Mouse (Mus musculus): ENCODE results near the gene Lacc1. TPM values are rescaled to one million over a fixed set of nuclear protein-coding genes. Genes with fewer than 3 reads are reported as not detected.

The Lacc1 gene
- 7.1 and 7.2 TPM in 2 replicates for polyA plus RNA-seq (2016; fragmentation: Nextera tagmentation; extraction: Ambion mirVana)

GRCm38 (mm10) chr14:77036226-77037046 is at the start of gene Lacc1, which contains the start of gene Ccdc122:
Gene Lacc1, minus strand, starts transcription at chr14:77036904.
Gene Ccdc122, plus strand, starts transcription at chr14:77036772.
- H3K9me3 ChIP-seq (replicated peaks) = no peaks in the 10 kb centered on the region
- H3K4me1 ChIP-seq = peaks cover 21% of the 10 kb centered on the region
- H3K27me3 ChIP-seq (replicated peaks) = no peaks in the 10 kb centered on the region
- H3K4me2 ChIP-seq = peak within 1 kb of the TSS; percentile 91
- peak within 1 kb of the TSS; percentile 75 for H3K9ac ChIP-seq
- WGBS (ENCODE audit: insufficient replicate concordance) = under 1% methylated on average over 83 of the region's 86 CpGs
- peak; percentile 84 for ATAC-seq
- peaks cover 4% of the 10 kb centered on the region; the same call in 1 of the 2 replicates for H3K36me3 ChIP-seq
- H3K27ac ChIP-seq = peak within 1 kb of the TSS; percentile 45; the same call in 1 of the 2 replicates
- H3K4me3 ChIP-seq = peak within 1 kb of the TSS; percentile 71

GRCm38 (mm10) chr14:77081248-77081647 is 44.5 kb upstream of the Lacc1 start:
- H3K4me1 ChIP-seq = no peaks in the 10 kb centered on the region
- no peak overlapping the region for H3K4me2 ChIP-seq
- H3K36me3 ChIP-seq = no peaks in the 10 kb centered on the region
- no peak overlapping the region for H3K9ac ChIP-seq
- no peaks in the 10 kb centered on the region for H3K9me3 ChIP-seq (replicated peaks)
- H3K4me3 ChIP-seq = no peak overlapping the region
- ATAC-seq = no peak
- WGBS (ENCODE audit: insufficient replicate concordance) = 72% methylated on average over 5 of the region's 5 CpGs
- H3K27me3 ChIP-seq (replicated peaks) = no peaks in the 10 kb centered on the region
- no peak overlapping the region for H3K27ac ChIP-seq

- H3K9me3 ChIP-seq (replicated peaks) = no peaks in the 10 kb centered on the region
These were observed 32.7 kb upstream of the Lacc1 start for GRCm38 (mm10) chr14:77069361-77069760.

GRCm38 (mm10) chr14:77053288-77053687 is 16.6 kb upstream of the Lacc1 start:
- Histone ChIP-seq H3K9me3 (replicated peaks) (0 out of 2 replicates have a peak, but pooled peaks cover 5% of the 10 kb centered on the region), H3K4me1 (no peaks in the 10 kb centered on the region), H3K27me3 (replicated peaks) (no peaks in the 10 kb centered on the region), H3K4me3 (no peak overlapping the region), H3K4me2 (no peak overlapping the region), H3K27ac (no peak overlapping the region), H3K9ac (no peak overlapping the region), H3K36me3 (no peaks in the 10 kb centered on the region)
- no peak for ATAC-seq

More at GRCm38 (mm10) chr14:77069361-77069760, 32.7 kb upstream of the Lacc1 start:
- Histone ChIP-seq H3K36me3 (no peaks in the 10 kb centered on the region), H3K9ac (no peak overlapping the region), H3K4me1 (no peaks in the 10 kb centered on the region), H3K4me3 (no peak overlapping the region), H3K27me3 (replicated peaks) (no peaks in the 10 kb centered on the region), H3K27ac (no peak overlapping the region), H3K4me2 (no peak overlapping the region)
- ATAC-seq = no peak
- 73% methylated on average over 1 of the region's 1 CpGs for WGBS (ENCODE audit: insufficient replicate concordance)

GRCm38 (mm10) chr14:77037832-77038425 is 1.2 kb upstream of the Lacc1 start:
- H3K4me2 ChIP-seq = no peak overlapping the region
- H3K9me3 ChIP-seq (replicated peaks) = no peaks in the 10 kb centered on the region
- peaks cover 20% of the 10 kb centered on the region for H3K4me1 ChIP-seq
- no peak overlapping the region for H3K9ac ChIP-seq
- H3K4me3 ChIP-seq = no peak overlapping the region
- no peak overlapping the region for H3K27ac ChIP-seq
- no peaks in the 10 kb centered on the region for H3K27me3 ChIP-seq (replicated peaks)
- H3K36me3 ChIP-seq = no peaks in the 10 kb centered on the region
- WGBS (ENCODE audit: insufficient replicate concordance) = 66% methylated on average over 8 of the region's 8 CpGs
- no peak for ATAC-seq

GRCm38 (mm10) chr14:77037330-77037729 is 626 bp upstream of the Lacc1 start:
- no peak for ATAC-seq
- Histone ChIP-seq H3K9me3 (replicated peaks) (no peaks in the 10 kb centered on the region), H3K9ac (no peak overlapping the region), H3K4me3 (peak overlapping the region; percentile 71; the same call in 1 of the 2 replicates), H3K4me2 (peak overlapping the region; percentile 91; the same call in 1 of the 2 replicates), H3K27me3 (replicated peaks) (no peaks in the 10 kb centered on the region), H3K36me3 (no peaks in the 10 kb centered on the region), H3K4me1 (peaks cover 21% of the 10 kb centered on the region), H3K27ac (no peak overlapping the region)
- 62% methylated on average over 5 of the region's 5 CpGs for WGBS (ENCODE audit: insufficient replicate concordance)

GRCm38 (mm10) chr14:77034970-77035369 is 1.7 kb downstream of the Lacc1 start:
- Histone ChIP-seq H3K27me3 (replicated peaks) (no peaks in the 10 kb centered on the region), H3K4me3 (no peak overlapping the region), H3K9me3 (replicated peaks) (no peaks in the 10 kb centered on the region), H3K27ac (no peak overlapping the region; the same call in 1 of the 2 replicates), H3K4me1 (peaks cover 21% of the 10 kb centered on the region), H3K9ac (no peak overlapping the region), H3K36me3 (peaks cover 11% of the 10 kb centered on the region; the same call in 1 of the 2 replicates), H3K4me2 (0 out of 2 replicates have a peak overlapping the region, but pooled peaks have one; percentile 2)
- WGBS (ENCODE audit: insufficient replicate concordance) = 75% methylated on average over 8 of the region's 8 CpGs
- no peak for ATAC-seq

DNA sequence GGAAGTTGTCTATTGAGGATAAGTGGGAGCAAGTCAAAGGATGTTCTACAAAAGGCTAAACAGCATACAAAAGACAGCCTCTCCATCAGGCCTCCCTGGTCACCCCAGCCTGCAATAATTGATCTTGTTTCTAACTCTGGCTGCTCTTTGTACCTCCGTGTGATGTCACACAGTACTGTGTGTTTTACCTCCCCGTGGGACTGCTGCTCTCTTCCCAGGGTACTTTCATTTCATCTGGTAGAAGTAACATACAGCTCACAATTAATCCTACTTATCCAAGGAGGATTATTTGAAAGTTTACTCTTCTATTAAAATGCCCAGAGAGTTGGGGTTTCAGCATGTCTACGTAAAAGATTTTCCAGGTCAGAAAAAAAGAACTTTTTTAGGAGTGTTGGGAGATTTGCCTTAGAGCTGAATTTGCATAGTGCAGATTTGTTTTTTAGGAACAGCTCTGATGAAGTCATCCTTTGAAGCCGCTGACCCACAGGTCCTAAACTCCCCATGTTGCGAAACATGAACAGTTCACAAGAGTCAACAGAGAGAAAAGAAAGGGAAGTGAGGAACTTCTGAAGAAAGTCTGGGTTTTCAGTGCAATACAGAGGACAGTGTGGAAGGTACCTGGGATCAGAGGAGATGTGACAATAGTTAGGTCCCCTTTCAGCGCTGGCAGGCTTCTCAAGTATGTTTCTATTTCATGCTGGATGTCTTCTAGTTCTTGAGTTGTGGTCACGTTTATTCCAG is 2.4 kb downstream of the Lacc1 start:
- H3K9me3 ChIP-seq (replicated peaks) = no peaks in the 10 kb centered on the region
- 0 out of 2 replicates have a peak overlapping the region, but pooled peaks have one; percentile 2 for H3K4me2 ChIP-seq
- no peak overlapping the region for H3K9ac ChIP-seq
- no peaks in the 10 kb centered on the region for H3K27me3 ChIP-seq (replicated peaks)
- ATAC-seq = peak; percentile 53; the same call in 1 of the 2 replicates
- no peak overlapping the region; the same call in 1 of the 2 replicates for H3K27ac ChIP-seq
- no peak overlapping the region for H3K4me3 ChIP-seq
- WGBS (ENCODE audit: insufficient replicate concordance) = 60% methylated on average over 7 of the region's 7 CpGs
- H3K36me3 ChIP-seq = peaks cover 11% of the 10 kb centered on the region; the same call in 1 of the 2 replicates
- H3K4me1 ChIP-seq = peaks cover 21% of the 10 kb centered on the region

DNA sequence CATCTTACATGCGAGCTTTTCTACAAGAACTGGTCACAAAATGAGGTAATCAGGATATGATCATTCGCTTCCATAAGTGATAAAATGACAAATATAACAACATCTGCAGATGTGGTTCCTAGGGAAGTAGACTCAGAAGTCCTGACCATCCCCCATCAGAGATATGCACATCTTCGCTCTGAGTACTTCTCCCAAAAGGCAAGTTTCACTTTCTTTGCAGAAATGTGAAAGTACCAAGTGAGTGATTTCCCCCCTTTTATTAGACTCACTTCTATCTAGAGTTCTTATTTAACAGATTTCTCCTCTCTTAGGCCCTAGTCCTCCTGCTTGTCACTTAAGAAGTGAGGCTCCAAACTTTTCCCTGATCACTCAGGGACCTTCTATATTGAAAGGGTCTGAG is 3.3 kb downstream of the Lacc1 start:
- Histone ChIP-seq H3K4me3 (no peak overlapping the region), H3K27ac (no peak overlapping the region), H3K4me2 (no peak overlapping the region), H3K9me3 (replicated peaks) (no peaks in the 10 kb centered on the region), H3K9ac (no peak overlapping the region), H3K36me3 (peaks cover 11% of the 10 kb centered on the region; the same call in 1 of the 2 replicates), H3K27me3 (replicated peaks) (no peaks in the 10 kb centered on the region), H3K4me1 (peaks cover 21% of the 10 kb centered on the region)
- no peak for ATAC-seq
- 76% methylated on average over 3 of the region's 3 CpGs for WGBS (ENCODE audit: insufficient replicate concordance)

GRCm38 (mm10) chr14:77032433-77032832 is 4.3 kb downstream of the Lacc1 start:
- Histone ChIP-seq H3K9ac (no peak overlapping the region), H3K9me3 (replicated peaks) (no peaks in the 10 kb centered on the region), H3K4me1 (peaks cover 17% of the 10 kb centered on the region), H3K27me3 (replicated peaks) (no peaks in the 10 kb centered on the region), H3K4me3 (no peak overlapping the region), H3K4me2 (no peak overlapping the region), H3K36me3 (peaks cover 11% of the 10 kb centered on the region; the same call in 1 of the 2 replicates), H3K27ac (no peak overlapping the region)
- WGBS (ENCODE audit: insufficient replicate concordance) = 60% methylated on average over 5 of the region's 5 CpGs
- no peak for ATAC-seq

- peaks cover 4% of the 10 kb centered on the region; the same call in 1 of the 2 replicates for H3K4me1 ChIP-seq
- H3K27ac ChIP-seq = no peak overlapping the region
- 66% methylated on average over 5 of the region's 5 CpGs for WGBS (ENCODE audit: insufficient replicate concordance)
- H3K36me3 ChIP-seq = peaks cover 11% of the 10 kb centered on the region; the same call in 1 of the 2 replicates
- no peaks in the 10 kb centered on the region for H3K27me3 ChIP-seq (replicated peaks)
- ATAC-seq = no peak
- H3K9me3 ChIP-seq (replicated peaks) = no peaks in the 10 kb centered on the region
- no peak overlapping the region for H3K4me3 ChIP-seq
- H3K9ac ChIP-seq = no peak overlapping the region
- H3K4me2 ChIP-seq = no peak overlapping the region
These were observed 5.9 kb downstream of the Lacc1 start for GRCm38 (mm10) chr14:77030808-77031207.
